Mouse (Mus musculus) brown adipose tissue, adult 24 weeks (tissue): ENCODE measurements around the gene Pum1. TPM values are rescaled to one million over a fixed set of nuclear protein-coding genes. Genes with fewer than 3 reads are reported as not detected.

Experiments
- H3K27ac ChIP-seq: fragments of 200-500 bp; replicated peaks from 2 replicates; pipeline ENCODE4 v1.5.1; 2012; ENCODE audit warnings: low read depth, mild to moderate bottlenecking, low read length
- H3K4me1 ChIP-seq: fragments of 200-500 bp; 2 replicates; pipeline ENCODE4 v1.6.1; 2012; ENCODE audit warnings: low read length, mixed read lengths; ENCODE audit not compliant: control insufficient read depth, insufficient read depth, insufficient read length
- H3K4me3 ChIP-seq: fragments of 200-500 bp; 2 replicates; pipeline ENCODE4 v1.5.1; 2012; ENCODE audit warnings: low read depth, mild to moderate bottlenecking, low read length, moderate library complexity; ENCODE audit not compliant: insufficient read depth
- polyA plus RNA-seq: library from polyadenylated mRNA; stranded (reverse); fragments of >200 nt; gene quantifications from 2 replicates; pipeline ENCODE4 v1.2.4, GENCODE M21; 2012; ENCODE audit not compliant: missing spikeins, insufficient read depth, insufficient read length

Pum1 gene
- polyA plus RNA-seq, 1 experiment, result 27.0 TPM

GRCm38 (mm10) chr4:130779037-130779436 lies 115.9 kb downstream of the Pum1 start:
- no peaks in the 10 kb centered on the region for H3K4me1 ChIP-seq
- H3K4me3 ChIP-seq, result no peak overlapping the region
- H3K27ac ChIP-seq, result no peak overlapping the region

- Histone ChIP-seq H3K27ac (no peak overlapping the region), H3K4me3 (no peak overlapping the region), H3K4me1 (no peaks in the 10 kb centered on the region)
Measured at GRCm38 (mm10) chr4:130782492-130782891, 119.4 kb downstream of the Pum1 start.

- no peak overlapping the region for H3K27ac ChIP-seq
- no peak overlapping the region for H3K4me3 ChIP-seq
- no peaks in the 10 kb centered on the region for H3K4me1 ChIP-seq
Measured at GRCm38 (mm10) chr4:130784755-130785154, 121.6 kb downstream of the Pum1 start.

GRCm38 (mm10) chr4:130787530-130787929 lies 124.4 kb downstream of the Pum1 start:
- no peak overlapping the region for H3K4me3 ChIP-seq
- H3K27ac ChIP-seq, result no peak overlapping the region
- H3K4me1 ChIP-seq, result no peaks in the 10 kb centered on the region

- Histone ChIP-seq H3K27ac (no peak overlapping the region), H3K4me3 (no peak overlapping the region), H3K4me1 (0 out of 2 replicates have a peak, but pooled peaks cover 2% of the 10 kb centered on the region)
Measured at GRCm38 (mm10) chr4:130790180-130790579, 127.1 kb downstream of the Pum1 start.

- Histone ChIP-seq H3K4me1 (peaks cover 12% of the 10 kb centered on the region), H3K4me3 (peak overlapping the region; percentile 82), H3K27ac (no peak overlapping the region)
Measured at GRCm38 (mm10) chr4:130791811-130792375, 128.8 kb downstream of the Pum1 start.

- H3K27ac ChIP-seq, result peak within 1 kb of the TSS; percentile 74
- H3K4me1 ChIP-seq, result peaks cover 19% of the 10 kb centered on the region
- peak within 1 kb of the TSS; percentile 82 for H3K4me3 ChIP-seq
Measured at GRCm38 (mm10) chr4:130792376-130793179, 129.5 kb downstream of the Pum1 start, which contains the start of gene Sdc3. Sdc3 (plus strand) TSS chr4:130792537.

- H3K27ac ChIP-seq, result peak overlapping the region; percentile 74
- H3K4me1 ChIP-seq, result peaks cover 19% of the 10 kb centered on the region
- peak overlapping the region; percentile 82 for H3K4me3 ChIP-seq
Measured at GRCm38 (mm10) chr4:130793180-130793501, 130.0 kb downstream of the Pum1 start.

- Histone ChIP-seq H3K4me1 (peaks cover 31% of the 10 kb centered on the region), H3K4me3 (peak overlapping the region; percentile 46), H3K27ac (peak overlapping the region; percentile 29; the same call in 1 of the 2 replicates)
Measured at GRCm38 (mm10) chr4:130794771-130795170, 131.7 kb downstream of the Pum1 start.

GRCm38 (mm10) chr4:130795970-130796369 lies 132.8 kb downstream of the Pum1 start:
- Histone ChIP-seq H3K4me1 (peaks cover 40% of the 10 kb centered on the region), H3K4me3 (no peak overlapping the region), H3K27ac (peak overlapping the region; percentile 66)

- H3K4me1 ChIP-seq, result peaks cover 40% of the 10 kb centered on the region
- peak overlapping the region; percentile 12; the same call in 1 of the 2 replicates for H3K4me3 ChIP-seq
- H3K27ac ChIP-seq, result peak overlapping the region; percentile 80
Measured at GRCm38 (mm10) chr4:130797201-130798051, 134.3 kb downstream of the Pum1 start.

GRCm38 (mm10) chr4:130798416-130798815 lies 135.3 kb downstream of the Pum1 start:
- H3K4me1 ChIP-seq, result peaks cover 46% of the 10 kb centered on the region

GRCm38 (mm10) chr4:130799118-130799517 lies 136.0 kb downstream of the Pum1 start:
- Histone ChIP-seq H3K27ac (peak overlapping the region; percentile 45), H3K4me1 (peaks cover 49% of the 10 kb centered on the region), H3K4me3 (no peak overlapping the region)

More at GRCm38 (mm10) chr4:130798416-130798815, 135.3 kb downstream of the Pum1 start:
- Histone ChIP-seq H3K4me3 (no peak overlapping the region), H3K27ac (peak overlapping the region; percentile 45)

- peaks cover 50% of the 10 kb centered on the region for H3K4me1 ChIP-seq
- H3K27ac ChIP-seq, result peak overlapping the region; percentile 18
- no peak overlapping the region for H3K4me3 ChIP-seq
Measured at GRCm38 (mm10) chr4:130799582-130799981, 136.5 kb downstream of the Pum1 start.

GRCm38 (mm10) chr4:130800147-130800546 lies 137.0 kb downstream of the Pum1 start:
- Histone ChIP-seq H3K4me1 (peaks cover 55% of the 10 kb centered on the region), H3K4me3 (no peak overlapping the region), H3K27ac (peak overlapping the region; percentile 81)
